Mouse (Mus musculus): Measurements from ENCODE around the gene Gm21943.
"Not testable (repeated sequence)": the region's sequence is repeated elsewhere in the genome, so short reads cannot be mapped to it uniquely, and the experiment has no call there.

The Gm21943 gene

DNA sequence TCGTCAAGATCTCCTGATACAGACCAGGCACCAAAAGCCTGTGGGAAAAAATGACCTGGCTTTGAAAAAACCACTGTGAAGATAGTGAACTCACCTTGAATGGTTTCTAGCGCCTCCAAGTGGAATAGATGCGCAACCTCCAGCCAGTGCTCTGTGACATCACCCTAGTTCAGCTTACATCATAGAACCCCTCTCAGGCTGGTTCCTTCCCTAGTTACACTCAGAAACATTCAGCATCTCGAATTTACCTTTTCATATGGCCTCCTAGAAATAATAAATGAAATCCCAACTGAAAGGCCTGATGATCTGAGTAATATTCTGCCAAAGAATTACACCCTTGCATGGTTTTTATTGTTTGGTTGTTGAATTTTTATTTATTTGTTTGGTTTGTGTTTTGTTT lies at the start of gene Gm21943:
Gene Gm21943 (minus strand): TSS at position 101 of the 400 bp plus-strand sequence.
- DNase-seq (ENCODE audit: extremely low spot score, low read depth, low spot score): not testable (repeated sequence)

Data from hindlimb bud, embryonic 11.5 days (tissue).